Mouse (Mus musculus) thymus, postnatal 0 days (tissue): ENCODE measurements around the gene Ttll11. TPM values are rescaled to one million over a fixed set of nuclear protein-coding genes. Genes with fewer than 3 reads are reported as not detected.
A peak's percentile ranks its signal among the peaks of the same experiment; 100 is the strongest.

Source experiments
- DNase-seq: peaks from one replicate; pipeline ENCODE4 v3.0.0-alpha.2; 2015; ENCODE audit warnings: low spot score
- polyA plus RNA-seq: library from polyadenylated mRNA; unstranded; fragments of >200 nt; fragmentation: Nextera tagmentation; extraction: Ambion mirVana; gene quantifications from 2 replicates; pipeline ENCODE4 v1.2.1, GENCODE M21; 2015

Gene Ttll11
- polyA plus RNA-seq, 1 experiment from 2014 or later = 0.56 TPM

DNA sequence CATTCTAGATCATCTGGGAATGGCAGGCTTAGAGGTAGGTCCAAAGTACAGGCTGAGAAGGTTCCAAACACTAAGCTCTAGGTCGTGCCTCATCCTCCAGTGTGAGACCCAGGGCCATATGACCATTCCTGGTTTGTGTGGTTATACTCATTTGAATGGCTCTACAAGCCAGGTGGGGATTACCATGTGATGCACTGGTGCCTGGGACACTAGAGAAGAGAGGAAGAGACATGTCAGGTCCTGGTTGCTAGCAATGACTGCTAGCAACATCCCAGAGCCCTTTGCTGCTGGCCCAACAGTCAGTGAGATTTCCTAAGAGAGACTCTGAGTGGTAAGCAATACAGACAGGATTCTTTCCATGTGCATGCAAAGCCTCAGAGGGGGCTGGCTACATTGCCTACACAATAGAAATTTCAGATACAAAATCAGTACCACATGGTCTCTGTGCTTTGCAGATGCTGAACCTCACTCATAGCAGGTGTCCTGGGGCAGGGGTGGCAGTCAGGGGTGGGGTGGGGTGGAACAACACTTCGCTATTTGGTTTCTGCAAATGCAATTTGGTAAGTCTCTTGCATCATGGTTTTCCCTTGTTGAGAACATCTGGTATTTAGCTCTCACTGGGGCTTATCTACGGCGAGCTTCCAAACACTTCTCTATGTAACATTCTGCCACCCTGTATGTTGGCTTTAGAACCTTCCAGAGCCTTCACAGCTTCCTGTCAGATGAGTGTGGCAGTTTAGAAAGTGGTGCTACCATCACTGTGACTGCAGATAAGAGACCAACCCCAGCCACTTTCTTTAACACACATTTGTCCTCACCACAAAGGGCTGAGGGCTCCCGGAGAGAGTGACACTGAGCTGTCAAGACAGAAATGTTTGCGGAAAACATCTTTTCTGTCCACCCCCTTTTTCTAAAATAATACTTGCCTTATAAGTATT is 148.5 kb downstream of the Ttll11 start:
- peak; percentile 79 for DNase-seq

DNA sequence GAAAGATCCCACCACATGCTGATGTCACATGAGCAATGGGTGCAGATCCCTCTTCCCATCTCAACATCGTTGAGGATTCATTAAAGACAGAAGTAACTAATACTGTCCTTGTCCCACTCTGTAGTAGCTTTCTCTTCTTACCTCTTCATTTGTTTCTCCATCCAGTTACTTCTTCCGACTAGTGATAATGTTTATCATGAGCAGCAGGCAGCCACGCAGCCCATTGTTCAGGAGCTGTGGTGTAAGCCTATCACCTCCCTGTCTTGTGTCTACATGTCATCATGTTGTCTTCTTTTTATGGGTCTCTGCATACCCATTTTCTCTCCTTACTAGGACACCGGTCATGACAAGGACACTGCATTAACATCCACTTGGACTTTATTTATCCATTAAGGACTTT is 150.6 kb downstream of the Ttll11 start:
- DNase-seq = no peak

DNA sequence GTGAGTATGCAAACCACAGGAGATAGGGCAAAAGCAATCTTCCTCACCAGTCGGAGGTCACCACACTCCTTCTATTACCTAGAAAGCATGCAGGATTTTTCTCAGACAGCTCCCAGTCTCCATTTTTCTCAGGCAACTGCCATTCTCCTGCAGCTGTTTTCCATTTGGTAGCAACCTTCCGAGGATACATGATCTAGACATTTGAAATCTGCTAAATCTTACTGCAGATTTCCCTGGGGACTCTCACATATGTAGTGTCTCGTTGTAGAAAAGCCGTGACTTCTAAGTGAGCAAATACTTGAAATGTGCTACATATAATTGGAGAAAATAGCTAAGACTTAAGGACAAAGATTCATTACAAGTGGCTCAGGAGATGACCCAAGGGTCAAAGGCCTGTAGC is 151.8 kb downstream of the Ttll11 start:
- DNase-seq = no peak

DNA sequence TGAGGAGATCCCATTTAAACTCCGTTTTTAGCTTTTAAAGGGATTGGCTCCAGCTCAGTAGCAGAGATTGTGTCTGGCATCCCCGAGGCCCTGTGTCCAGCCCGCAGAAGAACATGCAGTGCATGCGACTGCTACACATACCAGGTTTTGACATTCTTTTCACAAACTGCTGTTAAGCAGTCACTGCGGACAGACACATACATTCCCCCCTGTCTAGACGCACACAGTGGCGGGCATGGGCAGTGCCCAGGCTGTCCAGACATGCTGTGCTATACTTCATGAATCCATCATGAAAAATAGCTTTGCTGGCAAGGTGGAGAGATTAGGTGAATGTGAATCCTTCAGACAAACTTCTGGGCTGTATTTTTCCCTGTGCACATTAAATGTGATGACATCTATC is 154.6 kb downstream of the Ttll11 start:
- DNase-seq = no peak

DNA sequence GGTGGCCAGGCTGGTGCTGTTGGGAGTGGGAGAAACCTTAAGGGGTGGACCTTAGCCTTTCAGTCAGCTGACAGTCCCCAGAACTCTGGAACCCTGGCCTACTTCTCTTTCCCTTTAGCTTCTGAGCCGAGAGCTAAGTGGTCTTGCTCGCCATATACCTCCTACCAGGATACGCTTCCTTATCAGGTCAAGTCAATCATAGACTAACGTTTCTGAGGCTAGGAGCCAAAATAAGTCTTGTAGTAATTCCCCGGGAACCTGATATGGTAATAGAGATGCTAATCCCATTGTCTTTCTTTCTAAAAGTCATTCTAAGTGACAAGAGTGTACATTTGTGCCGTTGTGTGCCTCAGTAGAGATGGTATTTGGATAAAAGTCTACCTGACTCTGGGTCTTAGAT is 156.1 kb downstream of the Ttll11 start:
- DNase-seq = no peak

DNA sequence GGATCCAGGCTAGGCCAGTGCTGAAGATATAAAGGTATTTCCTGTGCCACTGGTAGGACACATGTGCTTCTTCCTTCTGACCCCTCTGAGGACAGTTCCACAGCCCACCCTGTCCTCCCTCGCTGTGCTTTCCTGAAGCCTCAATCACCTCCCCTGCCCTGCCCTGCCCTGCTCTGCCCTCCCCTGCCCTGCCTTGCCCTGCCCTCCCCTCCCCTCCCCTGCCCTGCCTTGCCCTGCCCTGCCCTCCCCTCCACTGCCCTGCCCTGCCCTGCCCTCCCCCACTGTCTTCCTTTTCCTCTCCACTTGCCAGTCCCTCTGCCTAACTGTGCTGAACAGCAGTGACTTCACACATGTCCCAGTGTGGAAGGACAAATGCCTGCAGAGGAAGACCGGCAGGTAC is 160.8 kb downstream of the Ttll11 start:
- DNase-seq = no peak

DNA sequence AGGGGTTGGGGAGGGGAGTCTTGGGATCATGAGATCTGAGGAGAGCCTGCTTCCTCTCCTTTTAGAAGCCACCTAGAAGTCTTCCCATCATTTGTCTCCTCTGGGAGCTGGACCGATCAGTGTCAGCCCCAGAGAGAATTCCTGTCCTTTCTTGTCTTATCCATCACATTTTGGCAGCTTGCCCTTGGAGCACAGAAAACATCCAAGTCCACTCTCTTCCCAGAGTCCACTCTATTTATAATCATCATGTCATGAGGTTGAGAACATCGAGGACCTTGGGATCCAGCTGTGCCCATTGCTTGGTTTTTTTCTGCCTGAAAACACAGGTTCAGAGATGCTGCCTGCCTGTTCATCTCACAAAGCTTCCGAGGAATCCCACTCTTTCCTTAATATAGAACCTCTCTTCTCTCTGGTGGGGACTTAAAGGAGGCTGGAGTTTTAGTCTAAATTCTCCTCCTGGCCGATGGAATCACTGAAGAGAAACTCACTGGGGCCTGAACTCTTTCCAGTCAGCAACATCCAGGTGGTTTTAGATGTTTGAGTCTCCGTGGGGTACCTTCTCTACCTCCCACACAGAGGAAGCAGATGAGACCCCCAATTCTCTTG is 163.6 kb downstream of the Ttll11 start:
- no peak for DNase-seq

DNA sequence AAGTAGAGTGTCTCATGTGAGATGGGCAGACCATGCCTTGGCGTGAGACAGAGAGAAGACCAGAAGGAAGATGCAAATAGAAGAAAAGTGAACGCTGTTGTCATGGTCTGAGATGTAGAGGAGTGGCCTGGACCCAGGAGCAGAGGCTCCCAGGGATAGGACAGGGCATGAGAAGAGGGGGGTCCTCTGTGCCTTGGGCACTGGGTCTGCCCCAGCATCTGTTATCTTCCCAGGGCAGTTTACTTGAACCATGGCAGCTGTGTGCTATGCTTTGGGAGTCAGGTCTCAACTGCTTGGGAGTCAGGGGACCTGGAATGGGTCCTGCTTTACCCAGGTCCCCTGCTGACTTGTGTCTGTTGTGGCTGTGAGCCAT is 167.2 kb downstream of the Ttll11 start:
- no peak for DNase-seq

DNA sequence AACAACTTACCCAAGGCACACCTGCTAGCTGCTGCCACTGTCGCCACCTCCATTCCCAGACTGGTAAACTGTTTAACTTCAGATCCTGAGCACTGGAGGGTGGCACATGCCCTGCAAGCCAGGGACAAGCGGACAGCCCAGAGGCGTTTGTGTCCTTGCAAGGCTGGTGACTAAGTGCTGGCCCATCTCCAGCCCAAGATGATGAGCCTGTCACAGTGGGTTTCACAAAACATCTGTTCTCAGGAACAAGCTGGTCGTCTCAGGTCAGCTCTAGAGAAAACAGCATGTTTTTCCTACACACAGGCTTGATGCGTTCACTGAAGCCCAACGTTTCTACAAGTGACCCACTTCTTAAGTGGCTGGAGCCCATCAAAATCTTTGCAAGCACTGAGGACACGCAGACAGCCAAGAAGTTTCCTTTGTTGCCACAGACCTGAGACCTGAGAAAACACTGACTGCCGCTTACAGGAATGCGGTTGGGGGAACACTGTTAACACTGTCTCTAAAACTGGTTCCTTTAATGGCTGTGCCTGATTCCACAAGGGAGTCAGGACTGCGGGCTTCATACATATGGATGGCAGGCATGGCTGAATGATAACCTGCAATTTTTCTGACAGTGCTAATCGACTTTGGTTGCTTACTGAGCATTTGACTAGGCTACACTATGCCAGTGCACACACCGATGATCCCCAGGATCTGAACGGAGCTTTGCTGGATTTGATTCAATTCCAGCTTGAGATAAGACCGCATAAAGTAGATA is 167.7 kb downstream of the Ttll11 start:
- DNase-seq = no peak

DNA sequence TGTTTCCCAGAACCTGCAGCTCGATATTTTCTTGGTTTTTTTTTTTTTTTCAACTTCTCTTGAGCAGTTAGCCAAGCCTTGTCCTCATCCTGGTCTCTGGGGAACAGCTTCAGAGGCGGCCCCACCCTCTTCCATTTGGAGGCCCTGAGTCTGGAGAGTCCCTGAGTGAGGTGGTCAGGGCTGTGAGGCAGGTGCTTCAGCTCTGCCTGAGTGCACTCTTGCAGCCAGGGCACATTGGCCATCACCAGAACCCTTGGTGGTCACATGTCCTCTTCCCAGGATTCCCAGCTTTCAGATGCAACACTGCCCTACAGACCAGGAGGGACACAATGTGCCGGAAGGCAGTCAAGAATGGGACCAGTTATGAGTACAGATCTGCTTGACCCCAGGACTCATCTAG is 169.7 kb downstream of the Ttll11 start:
- DNase-seq = no peak

DNA sequence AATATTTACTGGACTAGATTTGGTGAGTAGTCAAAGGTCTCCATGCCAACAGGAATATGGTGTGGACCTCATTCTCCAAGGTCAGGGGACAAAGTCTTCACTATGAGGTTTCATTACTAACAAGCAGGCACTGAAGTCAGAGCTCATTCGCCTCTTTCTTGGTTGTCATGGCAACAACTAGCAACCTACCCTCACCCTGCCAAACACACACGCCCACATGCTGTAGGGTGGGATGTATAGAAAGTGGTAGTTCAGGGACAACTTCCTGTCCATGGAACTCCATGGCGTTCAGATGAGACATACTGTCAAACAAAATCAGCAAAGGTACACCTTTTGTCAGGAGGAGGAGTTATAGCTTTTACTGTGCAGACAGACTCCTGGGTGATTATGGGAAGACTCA is 170.6 kb downstream of the Ttll11 start:
- no peak for DNase-seq

DNA sequence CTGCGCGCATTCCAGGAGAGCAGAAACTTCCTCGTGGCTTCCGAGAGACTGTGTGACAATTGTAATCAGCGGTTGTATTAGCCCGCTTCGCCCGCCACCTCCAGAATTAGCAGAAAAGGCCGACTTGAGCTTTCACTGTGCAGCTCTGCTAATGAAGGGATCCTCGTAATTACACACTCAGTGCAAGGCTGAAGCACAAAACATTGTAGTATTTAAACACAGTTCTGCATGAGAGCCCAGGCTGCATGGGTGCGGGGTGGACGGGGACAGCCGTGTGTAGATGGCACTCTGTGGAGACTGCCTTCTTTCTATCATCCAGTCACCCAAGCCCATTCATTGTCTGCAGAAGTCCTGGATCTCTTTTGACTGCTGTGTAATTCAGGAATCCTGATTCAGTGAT is 173.8 kb downstream of the Ttll11 start:
- no peak for DNase-seq

DNA sequence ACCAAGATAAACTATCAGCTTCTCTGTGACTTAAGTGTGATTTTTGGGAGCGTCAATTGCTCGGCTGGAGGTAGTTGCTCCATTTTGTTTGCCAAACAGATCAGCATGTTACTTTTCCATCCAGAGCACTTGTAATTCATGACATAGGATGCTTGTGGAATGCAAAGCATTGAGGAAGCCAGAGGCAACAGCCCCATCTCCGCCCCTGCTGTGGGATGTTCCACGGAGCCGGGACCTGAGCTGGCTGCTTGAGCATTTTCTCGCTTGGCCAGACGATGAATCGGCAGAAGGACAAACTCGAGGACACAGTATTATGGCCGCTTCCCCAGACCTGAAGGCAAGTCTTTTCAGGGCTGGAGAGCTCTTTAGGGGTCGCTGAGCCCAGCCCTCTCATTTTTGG is 176.6 kb downstream of the Ttll11 start:
- no peak for DNase-seq

DNA sequence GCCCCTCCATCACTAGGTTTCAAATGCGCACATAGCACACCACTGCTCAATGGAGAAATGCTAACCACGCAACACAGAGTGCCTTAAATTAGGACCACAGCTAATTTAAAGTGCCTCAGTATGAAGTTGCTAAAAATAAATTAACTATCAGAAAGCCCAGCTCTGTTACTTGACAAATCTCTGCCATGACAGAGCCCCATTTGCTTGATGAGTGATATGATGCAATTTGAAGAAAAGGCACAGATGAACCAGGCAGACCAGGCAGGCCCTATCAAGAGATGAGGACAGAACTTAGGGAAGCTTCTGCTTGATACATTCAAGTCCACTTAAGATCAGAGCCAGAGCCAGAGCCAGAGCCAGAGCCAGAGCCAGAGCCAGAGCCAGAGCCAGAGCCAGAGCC is 178.0 kb downstream of the Ttll11 start:
- no peak for DNase-seq

DNA sequence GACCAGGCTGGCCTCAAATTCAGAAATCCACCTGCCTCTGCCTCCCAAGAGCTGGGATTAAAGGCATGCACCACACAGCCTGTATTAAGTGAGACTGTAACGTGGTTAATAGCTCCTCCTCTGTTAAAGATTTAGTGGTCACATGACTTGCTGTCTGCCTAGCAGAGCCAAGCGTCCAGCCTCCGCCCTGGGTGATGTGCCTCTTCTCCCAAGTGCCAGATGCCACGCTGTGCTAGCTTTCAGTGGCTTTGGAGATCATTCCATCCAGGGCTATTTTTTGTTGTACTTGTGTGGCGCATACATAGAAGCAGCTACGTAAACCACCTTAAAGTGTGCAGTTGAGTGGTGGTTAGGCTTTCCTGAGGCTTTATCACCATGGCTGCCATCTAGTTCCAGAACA is 180.6 kb downstream of the Ttll11 start:
- DNase-seq = no peak

DNA sequence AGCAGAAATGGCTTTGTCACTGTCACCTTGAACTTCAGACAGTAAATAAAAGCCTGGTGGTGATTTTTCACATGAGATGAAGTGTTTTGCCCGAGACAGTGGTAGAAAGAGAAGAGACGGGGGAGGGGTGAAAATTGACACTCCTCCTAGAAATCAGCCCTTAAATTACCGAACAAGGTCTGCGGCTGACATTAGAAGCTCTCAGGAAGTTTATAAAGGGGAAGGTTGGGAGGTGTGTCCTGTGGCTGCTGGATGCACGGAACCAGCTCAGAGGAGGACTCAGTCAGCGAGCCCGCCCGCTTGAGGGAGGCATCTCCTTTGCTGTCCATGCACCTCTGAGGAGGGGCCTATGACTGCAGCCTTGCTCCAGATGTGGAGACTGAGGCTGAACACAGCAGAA is 181.7 kb downstream of the Ttll11 start:
- DNase-seq = no peak

DNA sequence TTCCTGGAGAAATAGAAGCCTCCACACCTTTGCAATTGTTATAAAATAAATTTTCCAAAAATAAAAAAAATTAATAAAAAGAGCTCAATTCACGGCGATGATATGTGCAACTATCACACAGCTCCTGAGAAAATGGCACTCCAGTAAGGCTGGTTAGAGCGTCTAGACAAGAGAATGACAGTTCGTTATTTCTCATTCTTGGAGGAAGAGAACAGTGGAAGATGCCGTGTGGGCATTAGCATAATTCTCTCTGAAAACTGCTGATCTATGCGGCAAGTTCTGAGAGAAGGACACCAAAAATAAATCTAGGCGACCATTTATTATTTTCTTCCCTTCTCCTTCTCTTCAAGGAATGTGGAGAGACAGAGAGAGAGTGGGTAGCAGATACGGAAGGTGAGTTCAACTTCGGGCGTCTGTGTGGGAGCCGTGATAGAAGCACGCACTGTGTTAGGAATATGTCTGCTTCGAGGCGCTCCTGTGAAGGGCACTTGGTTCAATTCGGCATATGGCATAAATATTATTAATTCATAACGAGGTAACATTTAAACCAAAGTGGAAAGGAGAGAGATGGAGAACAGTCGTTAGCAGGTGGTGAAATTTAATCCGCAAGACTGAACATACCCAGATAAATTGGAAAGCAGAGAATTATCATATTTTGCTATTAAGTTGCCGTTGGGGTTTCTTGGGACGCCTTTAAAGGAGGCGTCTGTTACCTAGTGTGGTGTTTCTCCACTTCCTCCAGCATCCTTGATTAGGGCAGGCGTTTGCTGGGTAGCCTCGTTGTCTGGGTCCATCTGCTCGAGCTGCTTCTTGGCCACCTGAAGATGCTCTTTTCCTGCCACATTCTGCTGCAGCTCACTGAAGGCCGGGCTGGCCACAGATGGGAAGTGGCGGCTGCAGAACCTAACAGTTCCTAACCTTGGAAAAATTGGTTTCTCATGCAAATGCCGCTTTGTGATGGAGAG is 190.1 kb downstream of the Ttll11 start:
- DNase-seq = no peak

DNA sequence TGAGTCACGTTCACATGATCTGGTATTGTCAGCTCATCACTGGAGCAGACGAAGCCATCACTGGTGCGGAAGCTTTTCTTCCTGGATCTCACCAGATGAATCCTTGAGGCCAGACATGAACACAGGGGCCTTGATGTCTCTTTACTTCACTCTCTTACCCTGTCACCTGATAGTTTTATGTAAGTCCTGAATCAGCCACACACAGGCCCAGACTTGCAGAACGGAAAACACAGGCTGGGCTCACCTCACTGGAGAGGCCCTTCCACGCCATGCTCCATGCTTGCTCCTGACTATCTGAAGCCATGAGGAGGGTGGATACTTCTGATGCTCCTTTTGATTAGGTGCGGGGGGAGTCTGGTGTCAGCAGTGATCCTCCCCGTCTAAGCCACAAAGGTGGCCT is 193.8 kb downstream of the Ttll11 start:
- no peak for DNase-seq

DNA sequence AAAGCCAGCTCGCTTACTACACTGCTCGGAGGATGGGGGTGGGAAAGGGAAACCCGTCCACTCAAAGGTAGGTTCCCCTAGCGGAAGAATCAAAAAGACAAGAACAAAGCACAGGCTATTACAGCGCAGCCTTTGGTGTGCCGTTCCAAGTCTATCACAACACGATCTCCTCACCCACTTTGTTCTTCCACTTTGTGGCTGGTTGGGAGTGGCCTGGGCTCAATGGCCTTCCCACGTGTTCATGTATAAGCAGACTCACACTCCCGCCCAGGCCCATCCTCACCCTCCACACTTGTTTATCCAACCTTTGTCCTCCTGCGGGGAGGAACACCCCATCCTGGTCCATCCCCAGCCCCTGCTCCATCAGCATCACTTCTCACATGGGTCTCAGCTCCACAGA is 196.3 kb downstream of the Ttll11 start:
- DNase-seq = no peak

DNA sequence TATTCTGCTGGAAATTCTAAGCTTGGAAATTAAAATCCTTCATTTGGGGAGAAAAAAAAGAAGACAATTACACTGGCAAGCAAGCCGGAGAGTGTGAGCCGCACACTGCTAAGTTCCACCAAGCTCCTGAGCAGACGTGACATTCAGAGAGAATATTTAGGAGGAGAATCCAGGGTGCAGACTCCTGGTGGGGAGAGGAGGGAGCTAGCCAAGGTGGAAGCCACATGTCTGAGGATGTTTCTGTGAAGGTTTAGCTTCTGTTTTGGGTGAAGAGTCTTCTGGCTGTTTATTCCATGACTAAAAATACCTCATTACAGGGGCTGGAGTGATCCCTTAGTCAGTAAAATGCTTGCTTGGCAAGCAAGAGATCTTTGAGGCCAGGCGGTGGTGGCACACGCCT is 200.4 kb downstream of the Ttll11 start:
- no peak for DNase-seq

DNA sequence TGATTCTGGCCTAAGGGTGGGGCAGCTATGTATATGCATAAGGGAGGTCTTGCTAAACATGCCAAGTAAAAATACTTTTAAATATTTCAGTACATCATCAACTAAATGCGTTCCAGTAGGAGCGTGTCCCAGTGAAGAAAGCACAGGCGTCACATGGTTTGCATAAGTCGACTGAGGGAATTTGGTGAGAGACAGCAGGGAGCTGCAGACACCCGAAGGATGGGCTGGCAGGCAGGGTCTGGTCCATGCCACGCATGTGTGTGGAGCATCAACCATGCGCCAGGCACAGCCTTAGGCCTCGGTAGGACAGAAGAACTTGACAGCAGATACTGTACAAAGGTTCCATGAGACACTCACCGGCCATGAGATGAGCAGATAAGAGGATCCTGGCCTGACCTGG is 202.8 kb downstream of the Ttll11 start:
- no peak for DNase-seq
